Mouse (Mus musculus): ENCODE results near the gene Zfp524.

DNA sequence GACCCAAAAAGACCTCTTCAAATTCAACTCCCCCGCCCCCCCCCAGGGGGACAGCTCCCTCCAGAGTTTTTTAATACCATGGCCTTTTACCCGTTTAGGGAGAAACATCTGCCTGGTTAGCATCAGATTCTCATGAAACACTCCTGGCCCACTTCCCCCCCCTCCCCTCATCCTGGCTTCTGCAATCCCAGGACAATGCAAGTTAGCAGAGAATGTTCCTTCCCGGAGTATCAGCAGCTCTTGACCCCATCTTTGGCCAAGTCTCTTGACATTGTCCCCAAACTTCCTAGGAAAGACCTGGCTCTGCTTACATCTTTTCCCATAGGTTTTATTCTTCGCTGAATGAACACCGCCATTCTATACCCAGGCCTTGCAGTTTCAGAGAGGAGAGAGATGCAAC, 7.0 kb downstream of the Zfp524 start:
- TF ChIP-seq CTCF (IDR thresholded peaks at IDR 0.05; ENCODE audit: low read depth, low read length) (no peak), POLR2A (IDR thresholded peaks at IDR 0.05; ENCODE audit: borderline replicate concordance, low read depth, low read length) (no peak)

All from bone marrow macrophage, adult 2 months (primary cell).